Comparison of ENCODE assay signal across 8 mouse cellular contexts in genomic region chr6:97535763-97536445, GRCm38 (mm10).
DNase-seq lines count a peak whose midpoint lies in the region; ATAC-seq lines count a peak whose summit lies in the region.

No protein-coding gene starts in this region.

- no peak overlapping the region for H3K4me2 ChIP-seq in embryonic facial prominence, embryonic 14.5 days (ENCODE audit: low read depth, low read length)
- H3K4me2 ChIP-seq in forebrain, embryonic 14.5 days (ENCODE audit: low read length), result no peak overlapping the region
- H3K4me2 ChIP-seq in liver, embryonic 12.5 days, result no peak overlapping the region

- no peak overlapping the region for H3K4me3 ChIP-seq in embryonic facial prominence, embryonic 14.5 days (ENCODE audit: low read depth, low read length)
- H3K4me3 ChIP-seq in embryonic facial prominence, embryonic 10.5 days, result no peak overlapping the region
- no peak overlapping the region for H3K4me3 ChIP-seq in forebrain, embryonic 14.5 days (ENCODE audit: low read depth, low read length)
- H3K4me3 ChIP-seq in liver, embryonic 12.5 days, result no peak overlapping the region

- no peak overlapping the region for H3K9ac ChIP-seq in embryonic facial prominence, embryonic 14.5 days (ENCODE audit: low read depth, low read length)
- no peak overlapping the region for H3K9ac ChIP-seq in forebrain, embryonic 14.5 days (ENCODE audit: low read length)
- H3K9ac ChIP-seq in liver, embryonic 12.5 days, result no peak overlapping the region

- no peaks in the 10 kb centered on the region for H3K4me1 ChIP-seq in embryonic facial prominence, embryonic 14.5 days (ENCODE audit: control insufficient read depth, insufficient read depth, low read length)
- 0 out of 2 replicates have a peak, but pooled peaks cover 3% of the 10 kb centered on the region for H3K4me1 ChIP-seq in embryonic facial prominence, embryonic 10.5 days
- peaks cover 10% of the 10 kb centered on the region for H3K4me1 ChIP-seq in forebrain, embryonic 14.5 days (ENCODE audit: control insufficient read depth, insufficient read depth, low read length)
- no peaks in the 10 kb centered on the region for H3K4me1 ChIP-seq in liver, embryonic 12.5 days

- no peaks in the 10 kb centered on the region for H3K36me3 ChIP-seq in embryonic facial prominence, embryonic 14.5 days (ENCODE audit: control insufficient read depth, insufficient read depth, low read length)
- no peaks in the 10 kb centered on the region for H3K36me3 ChIP-seq in embryonic facial prominence, embryonic 10.5 days (replicated peaks)
- no peaks in the 10 kb centered on the region for H3K36me3 ChIP-seq in forebrain, embryonic 14.5 days (ENCODE audit: control insufficient read depth, insufficient read depth, low read length)
- H3K36me3 ChIP-seq in liver, embryonic 12.5 days, result no peaks in the 10 kb centered on the region

- WGBS in embryonic facial prominence, embryonic 14.5 days, result 88% methylated on average over 9 of the region's 9 CpGs
- WGBS in embryonic facial prominence, embryonic 10.5 days, result 87% methylated on average over 9 of the region's 9 CpGs
- WGBS in forebrain, embryonic 14.5 days, result 33% methylated on average over 9 of the region's 9 CpGs
- 74% methylated on average over 9 of the region's 9 CpGs for WGBS in liver, embryonic 12.5 days (ENCODE audit: insufficient replicate concordance)

- H3K27me3 ChIP-seq in embryonic facial prominence, embryonic 14.5 days (replicated peaks; ENCODE audit: control insufficient read depth, insufficient read depth, low read length), result no peaks in the 10 kb centered on the region
- no peaks in the 10 kb centered on the region for H3K27me3 ChIP-seq in embryonic facial prominence, embryonic 10.5 days (replicated peaks; ENCODE audit: low read depth, poor library complexity, severe bottlenecking)
- H3K27me3 ChIP-seq in forebrain, embryonic 14.5 days (replicated peaks; ENCODE audit: control insufficient read depth, insufficient read depth, low read length), result no peaks in the 10 kb centered on the region
- no peaks in the 10 kb centered on the region for H3K27me3 ChIP-seq in liver, embryonic 12.5 days (replicated peaks)

- no peak overlapping the region for H3K27ac ChIP-seq in embryonic facial prominence, embryonic 14.5 days (replicated peaks; ENCODE audit: low read depth, low read length)
- H3K27ac ChIP-seq in embryonic facial prominence, embryonic 10.5 days (replicated peaks), result no peak overlapping the region
- H3K27ac ChIP-seq in forebrain, embryonic 14.5 days (ENCODE audit: low read depth, low read length), result peak overlapping the region; percentile 91
- no peak overlapping the region for H3K27ac ChIP-seq in liver, embryonic 12.5 days

- ATAC-seq in embryonic facial prominence, embryonic 14.5 days (ENCODE audit: low read depth), result no peak
- ATAC-seq in forebrain, embryonic 14.5 days, result peak; percentile 94
- ATAC-seq in liver, embryonic 12.5 days, result no peak
- ATAC-seq in megakaryocyte-erythroid progenitor cell, adult 5-6 weeks (replicated peaks; ENCODE audit: low FRiP score, low TSS enrichment, poor library complexity, severe bottlenecking), result no peak

- peak; percentile 19 for DNase-seq in embryonic facial prominence, embryonic 14.5 days (ENCODE audit: low spot score)
- DNase-seq in embryonic facial prominence, embryonic 10.5 days (ENCODE audit: low spot score), result no peak
- peak; percentile 28 for DNase-seq in MN1 (ENCODE audit: low spot score)
- DNase-seq in forebrain, embryonic 14.5 days (ENCODE audit: low spot score), result peak; percentile 95
- DNase-seq in layer of hippocampus, adult 9-11 months, result peak; percentile 89
- DNase-seq in ovary, postnatal 36 days (ENCODE audit: low spot score), result no peak

- H3K9me3 ChIP-seq in embryonic facial prominence, embryonic 14.5 days (ENCODE audit: control insufficient read depth, low read length), result no peaks in the 10 kb centered on the region
- no peaks in the 10 kb centered on the region for H3K9me3 ChIP-seq in embryonic facial prominence, embryonic 10.5 days
- H3K9me3 ChIP-seq in forebrain, embryonic 14.5 days (replicated peaks; ENCODE audit: control insufficient read depth, low read length), result no peaks in the 10 kb centered on the region
- H3K9me3 ChIP-seq in liver, embryonic 12.5 days (replicated peaks), result no peaks in the 10 kb centered on the region

Comparison
In these comparisons a context has a peak if more than half of its experiments do, and no peak if none do; other contexts are left out.
1. DNase-seq: peak in embryonic facial prominence, embryonic 14.5 days (single experiment), MN1 (single experiment), forebrain, embryonic 14.5 days (single experiment) and layer of hippocampus, adult 9-11 months (single experiment); none in embryonic facial prominence, embryonic 10.5 days (single experiment) and ovary, postnatal 36 days (single experiment).